Mouse (Mus musculus) monocyte, adult 5-6 weeks (primary cell): ENCODE results near the gene Hnrnpul1. TPM values are rescaled to one million over a fixed set of nuclear protein-coding genes. Genes with fewer than 3 reads are reported as not detected.

Experiments
- ATAC-seq: fragments of 153-309, 156-312 bp; replicated peaks from 2 replicates; pipeline ENCODE4 v1.8.0; 2017; ENCODE audit warnings: mild to moderate bottlenecking; ENCODE audit not compliant: low TSS enrichment, insufficient number of reproducible peaks, severe bottlenecking, poor library complexity, low FRiP score
- total RNA-seq: library from RNA; stranded (forward); fragments of 200-1000, 200-491, 200-594 nt; gene quantifications from 3 replicates; pipeline ENCODE4 v1.2.3, GENCODE M21; 2017

Hnrnpul1 gene
- total RNA-seq, 1 experiment from 2014 or later = 116 TPM

GRCm38 (mm10) chr7:25679971-25680370, 74.6 kb downstream of the Hnrnpul1 start:
- 0 out of 2 replicates have a peak, but pooled peaks have one; percentile 9 for ATAC-seq

DNA sequence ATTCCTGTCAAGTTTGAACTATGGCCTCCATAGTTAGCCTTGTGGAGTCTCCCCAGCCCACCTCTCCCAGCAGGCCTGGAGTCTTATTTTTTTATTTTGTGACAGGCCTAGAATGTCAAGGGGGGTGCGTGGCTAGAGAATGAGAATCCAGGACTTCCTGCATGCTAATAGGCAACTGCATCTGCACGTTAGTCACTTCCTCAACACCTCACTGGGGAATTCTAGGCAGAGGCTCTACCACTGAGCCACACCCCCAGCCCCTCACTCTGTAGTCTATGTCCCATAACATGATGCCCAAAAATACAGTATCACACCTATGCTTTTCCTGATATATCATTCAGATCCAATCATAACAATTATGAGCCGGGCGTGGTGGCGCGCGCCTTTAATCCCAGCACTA, 77.5 kb downstream of the Hnrnpul1 start:
- no peak for ATAC-seq

GRCm38 (mm10) chr7:25676085-25676781, 78.3 kb downstream of the Hnrnpul1 start:
- ATAC-seq = no peak

DNA sequence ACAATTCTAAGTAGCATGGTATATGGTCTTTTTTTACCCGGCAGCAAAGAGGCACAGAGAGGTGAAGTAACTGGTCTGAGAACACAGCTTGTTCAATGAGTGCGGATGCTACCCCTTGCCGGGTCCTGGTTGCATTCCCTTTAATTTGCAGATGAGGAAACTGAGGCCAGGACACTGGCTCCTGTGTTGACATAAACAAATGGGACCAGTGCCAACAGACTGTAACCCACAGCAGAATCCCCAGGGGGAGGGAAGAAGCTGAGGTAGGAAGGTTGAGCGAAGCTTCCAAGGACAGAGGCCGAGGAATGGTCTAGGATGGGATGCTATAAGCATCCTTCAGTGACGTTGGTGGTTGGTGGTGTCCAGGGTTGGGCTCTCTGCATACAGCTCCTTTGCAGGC, 79.2 kb downstream of the Hnrnpul1 start:
- no peak for ATAC-seq

- 0 out of 2 replicates have a peak, but pooled peaks have one; percentile 1 for ATAC-seq
These were observed 79.7 kb downstream of the Hnrnpul1 start, which contains the start of gene Tmem91 for GRCm38 (mm10) chr7:25674719-25675300. Gene Tmem91 (minus strand): TSS chr7:25675166.

- ATAC-seq = no peak
These were observed 80.3 kb downstream of the Hnrnpul1 start for GRCm38 (mm10) chr7:25674297-25674696.

DNA sequence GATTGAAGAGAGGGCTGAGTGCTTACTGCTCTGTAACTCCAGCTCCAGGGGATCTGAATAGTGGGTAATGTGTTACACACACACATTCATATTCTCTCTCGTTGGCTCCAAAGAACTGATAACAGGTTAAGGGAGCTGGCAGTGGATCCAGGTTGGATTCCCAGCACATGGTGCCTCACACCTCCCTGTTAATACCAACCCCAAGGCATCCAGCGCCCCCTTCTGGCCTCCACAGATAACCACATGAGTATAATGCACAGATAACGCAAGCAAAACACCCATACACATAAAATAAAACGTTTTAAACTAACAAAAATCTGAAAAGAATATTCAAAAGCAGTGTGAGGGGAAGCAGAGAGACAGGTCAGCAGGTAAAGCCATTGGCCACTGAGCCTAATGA, 82.1 kb downstream of the Hnrnpul1 start:
- ATAC-seq = no peak

GRCm38 (mm10) chr7:25671686-25672085, 82.9 kb downstream of the Hnrnpul1 start:
- ATAC-seq = no peak

Other genes starting within 250 kb of the Hnrnpul1 start
- 0.78 TPM in 1 of 3 replicates, not detected in the others for gene Ceacam2, start 214.9 kb downstream of the Hnrnpul1 start, total RNA-seq
- gene Erich4, start 138.9 kb downstream of the Hnrnpul1 start, total RNA-seq = not detected in 3 replicates
- 37.9 to 60.2 TPM (median 48.5 TPM) in 3 replicates for gene Dmac2, start 135.3 kb downstream of the Hnrnpul1 start, total RNA-seq
- 3.4 to 9.2 TPM (median 5.4 TPM) in 3 replicates for gene B3gnt8, start 128.1 kb downstream of the Hnrnpul1 start, total RNA-seq
- 21.4 to 28.0 TPM (median 26.7 TPM) in 3 replicates for gene Bckdha, start 95.8 kb downstream of the Hnrnpul1 start, total RNA-seq
- 20.9 to 26.6 TPM (median 23.0 TPM) in 3 replicates for gene Exosc5, start 95.6 kb downstream of the Hnrnpul1 start, total RNA-seq
- gene Tmem91, start 79.6 kb downstream of the Hnrnpul1 start, total RNA-seq = 0.29 to 1.2 TPM (median 0.96 TPM) in 3 replicates
- 29.3 to 50.4 TPM (median 44.2 TPM) in 3 replicates for gene B9d2, start 74.0 kb downstream of the Hnrnpul1 start, total RNA-seq
- 59.4 to 115 TPM (median 71.4 TPM) in 3 replicates for gene Tgfb1, start 67.8 kb downstream of the Hnrnpul1 start, total RNA-seq
- 33.9 to 38.4 TPM (median 36.5 TPM) in 3 replicates for gene Ccdc97, start 35.7 kb downstream of the Hnrnpul1 start, total RNA-seq
- gene Axl, start 33.9 kb upstream of the Hnrnpul1 start, total RNA-seq = 4.9 to 6.4 TPM (median 5.8 TPM) in 3 replicates
- gene Cyp2s1, start 62.2 kb upstream of the Hnrnpul1 start, total RNA-seq = not detected in 3 replicates
- not detected in 3 replicates for gene Cyp2b10, start 142.9 kb upstream of the Hnrnpul1 start, total RNA-seq